Mouse (Mus musculus) testis, adult 2 months (tissue): ENCODE data around the gene Ccdc81.
A peak's percentile ranks its signal among the peaks of the same experiment; 100 is the strongest.

ENCODE experiments used
- CTCF ChIP-seq: fragments of 200-500 bp; IDR thresholded peaks from 2 replicates; pipeline ENCODE4 v1.5.1; 2012; ENCODE audit warnings: low read depth, mild to moderate bottlenecking, inconsistent platforms, low read length, moderate library complexity; ENCODE audit not compliant: control insufficient read depth, insufficient read depth, insufficient replicate concordance
- POLR2A ChIP-seq: fragments of 200-500 bp; IDR thresholded peaks from 2 replicates; pipeline ENCODE4 v1.6.1; 2012; ENCODE audit warnings: low read depth, mild to moderate bottlenecking, inconsistent platforms, low read length, moderate library complexity; ENCODE audit not compliant: control insufficient read depth

DNA sequence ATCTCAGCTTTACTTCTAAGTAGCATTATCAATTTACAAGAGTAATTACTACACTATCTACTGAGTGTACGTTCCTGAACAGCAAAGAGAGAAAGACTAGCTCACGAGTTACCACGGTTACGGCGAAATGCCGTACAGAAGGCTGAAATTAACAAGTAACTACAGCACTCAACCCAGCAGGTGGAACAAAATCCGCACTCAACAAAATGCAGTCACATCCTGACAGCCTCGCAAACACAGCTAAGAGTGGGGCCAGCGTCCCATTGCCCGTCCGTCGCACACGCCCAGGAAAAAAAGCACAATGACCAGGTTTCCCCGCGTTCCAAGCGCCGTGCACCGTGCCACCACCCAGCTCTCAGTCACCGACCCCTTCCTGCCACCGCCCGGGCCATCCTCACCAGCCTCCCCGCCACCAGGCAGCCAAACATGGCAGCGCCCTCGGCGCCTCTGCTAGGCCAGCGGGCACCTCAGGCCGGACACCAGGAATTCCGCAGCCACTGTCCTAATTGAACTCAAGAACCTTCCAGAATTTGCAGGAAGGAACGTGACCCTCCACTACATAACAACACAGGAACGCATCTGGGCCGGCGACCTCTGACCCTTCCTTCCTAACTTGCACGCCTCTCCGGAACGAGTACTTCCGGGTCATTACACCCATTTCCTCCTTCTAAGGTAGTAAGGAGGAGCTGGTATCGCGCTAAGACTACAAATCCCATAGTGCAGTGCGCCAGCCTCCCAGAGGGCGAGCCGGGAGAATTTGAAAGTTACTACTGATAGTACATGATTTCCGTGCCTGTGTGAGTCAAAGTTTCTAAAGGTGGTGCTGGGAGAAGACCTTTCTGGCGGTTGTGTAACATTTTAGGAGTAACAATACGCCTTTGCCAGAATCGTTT is 37.4 kb upstream of the Ccdc81 start, which contains the start of gene Hikeshi:
- TF ChIP-seq CTCF (no peak), POLR2A (peak; percentile 61)
